Mouse (Mus musculus): ENCODE results near the gene S100a4. TPM values are rescaled to one million over a fixed set of nuclear protein-coding genes. Genes with fewer than 3 reads are reported as not detected.

The S100a4 gene
- polyA plus RNA-seq, 1 experiment from 2014 or later, result 6.0 TPM

DNA sequence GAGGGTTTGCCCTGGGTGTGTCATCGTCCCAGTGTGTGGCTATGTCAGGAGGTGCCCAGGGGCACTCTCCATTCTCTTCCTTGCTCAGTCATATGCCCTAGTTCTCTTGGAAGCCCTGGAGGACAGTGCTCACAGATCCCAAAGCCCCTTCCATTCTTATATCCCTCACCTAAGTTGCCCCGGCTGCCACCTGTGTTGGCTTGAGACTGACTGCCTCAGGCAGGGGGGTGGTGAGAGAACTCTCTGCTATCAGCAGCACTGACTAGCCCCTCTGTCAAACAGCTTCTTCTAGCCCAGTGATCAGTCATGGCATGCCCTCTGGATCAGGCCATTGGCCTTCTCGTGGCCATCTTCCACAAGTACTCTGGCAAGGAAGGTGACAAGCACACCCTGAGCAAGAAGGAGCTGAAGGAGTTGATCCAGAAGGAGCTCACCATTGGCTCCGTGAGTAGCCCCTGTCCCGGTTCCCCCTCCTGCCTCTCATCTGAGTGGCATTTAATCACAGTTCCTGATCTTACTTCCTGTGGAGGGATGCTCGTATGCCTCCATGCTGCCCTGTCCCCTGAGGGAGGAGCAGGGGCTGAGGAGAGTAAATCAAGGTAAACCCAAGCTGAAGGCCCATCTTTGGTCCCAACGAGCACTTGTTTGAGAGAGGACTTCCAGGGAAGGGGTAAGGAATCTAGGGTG lies 10.0 kb downstream of the S100a4 start:
- ATAC-seq (ENCODE audit: borderline replicate concordance, extremely low read depth, low FRiP score, low TSS enrichment), result no peak
- Histone ChIP-seq H3K27me3 (no peaks in the 10 kb centered on the region), H3K9me3 (no peaks in the 10 kb centered on the region), H3K4me3 (peak overlapping the region; percentile 33), H3K27ac (no peak overlapping the region), H3K4me1 (peaks cover 20% of the 10 kb centered on the region), H3K36me3 (no peaks in the 10 kb centered on the region), H3K4me2 (peak overlapping the region; percentile 77), H3K9ac (no peak overlapping the region)
- WGBS, result 58% methylated on average over 7 of the region's 7 CpGs

DNA sequence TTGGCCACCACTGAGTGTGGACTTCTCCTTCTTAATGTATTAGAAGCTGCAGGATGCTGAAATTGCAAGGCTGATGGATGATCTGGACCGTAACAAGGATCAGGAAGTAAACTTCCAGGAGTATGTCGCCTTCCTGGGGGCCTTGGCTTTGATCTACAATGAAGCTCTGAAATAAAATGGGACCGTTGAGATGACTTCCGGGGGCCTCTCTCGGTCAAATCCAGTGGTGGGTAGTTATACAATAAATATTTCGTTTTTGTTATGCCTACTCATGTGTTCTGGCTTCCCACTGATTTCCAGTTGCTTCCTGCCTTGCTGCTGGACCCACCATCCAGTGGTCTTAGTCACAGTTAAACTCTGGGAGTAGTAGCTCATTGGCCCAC lies 10.6 kb downstream of the S100a4 start:
- 83% methylated on average over 6 of the region's 6 CpGs for WGBS
- Histone ChIP-seq H3K27me3 (no peaks in the 10 kb centered on the region), H3K36me3 (no peaks in the 10 kb centered on the region), H3K4me1 (peaks cover 20% of the 10 kb centered on the region), H3K4me3 (no peak overlapping the region), H3K9ac (no peak overlapping the region), H3K27ac (0 out of 2 replicates have a peak overlapping the region, but pooled peaks have one; percentile 51), H3K9me3 (no peaks in the 10 kb centered on the region), H3K4me2 (peak overlapping the region; percentile 77)
- ATAC-seq (ENCODE audit: borderline replicate concordance, extremely low read depth, low FRiP score, low TSS enrichment), result no peak

GRCm38 (mm10) chr3:90614611-90615251 lies 11.2 kb downstream of the S100a4 start:
- Histone ChIP-seq H3K4me1 (peaks cover 20% of the 10 kb centered on the region), H3K4me2 (peak overlapping the region; percentile 77), H3K36me3 (no peaks in the 10 kb centered on the region), H3K4me3 (no peak overlapping the region), H3K9ac (no peak overlapping the region), H3K27me3 (no peaks in the 10 kb centered on the region), H3K9me3 (no peaks in the 10 kb centered on the region), H3K27ac (peak overlapping the region; percentile 51)
- WGBS, result 61% methylated on average over 11 of the region's 11 CpGs
- ATAC-seq (ENCODE audit: borderline replicate concordance, extremely low read depth, low FRiP score, low TSS enrichment), result 0 out of 2 replicates have a peak, but pooled peaks have one; percentile 17

GRCm38 (mm10) chr3:90615415-90615814 lies 11.8 kb downstream of the S100a4 start:
- no peaks in the 10 kb centered on the region for H3K27me3 ChIP-seq
- H3K27ac ChIP-seq, result peak overlapping the region; percentile 51
- H3K9me3 ChIP-seq, result no peaks in the 10 kb centered on the region
- no peak overlapping the region for H3K9ac ChIP-seq
- H3K36me3 ChIP-seq, result no peaks in the 10 kb centered on the region
- ATAC-seq (ENCODE audit: borderline replicate concordance, extremely low read depth, low FRiP score, low TSS enrichment), result peak; percentile 77
- H3K4me2 ChIP-seq, result peak overlapping the region; percentile 77
- WGBS, result 7% methylated on average over 7 of the region's 7 CpGs
- no peak overlapping the region for H3K4me3 ChIP-seq
- peaks cover 20% of the 10 kb centered on the region for H3K4me1 ChIP-seq

DNA sequence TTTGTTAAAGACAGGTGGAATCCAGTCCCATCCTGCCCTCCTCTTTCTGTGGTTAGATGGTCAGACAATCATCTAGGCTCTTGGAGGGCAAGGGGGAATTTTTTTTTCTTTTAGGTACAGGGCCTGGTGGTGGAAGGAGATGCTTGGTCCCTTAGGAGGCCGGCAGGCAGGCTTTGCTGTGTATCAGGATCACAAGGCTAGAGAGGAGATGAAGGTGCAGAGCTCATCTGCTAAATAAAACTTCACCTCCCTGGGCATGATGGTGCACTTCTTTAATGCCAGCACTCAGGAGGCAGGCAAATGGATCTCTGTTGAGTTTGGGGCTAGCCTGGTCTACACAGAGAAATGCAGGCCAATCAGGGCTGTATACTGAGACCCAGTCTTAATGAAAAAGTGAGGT lies 12.3 kb downstream of the S100a4 start:
- H3K4me3 ChIP-seq, result no peak overlapping the region
- no peak overlapping the region; the same call in 1 of the 2 replicates for H3K4me2 ChIP-seq
- H3K36me3 ChIP-seq, result no peaks in the 10 kb centered on the region
- peak overlapping the region; percentile 48; the same call in 1 of the 2 replicates for H3K27ac ChIP-seq
- no peak overlapping the region for H3K9ac ChIP-seq
- H3K4me1 ChIP-seq, result peaks cover 20% of the 10 kb centered on the region
- WGBS, result 50% methylated on average over 1 of the region's 1 CpGs
- no peaks in the 10 kb centered on the region for H3K27me3 ChIP-seq
- no peaks in the 10 kb centered on the region for H3K9me3 ChIP-seq
- no peak for ATAC-seq (ENCODE audit: borderline replicate concordance, extremely low read depth, low FRiP score, low TSS enrichment)

- no peak overlapping the region for H3K4me2 ChIP-seq
- 24% methylated on average over 1 of the region's 1 CpGs for WGBS
- H3K36me3 ChIP-seq, result no peaks in the 10 kb centered on the region
- H3K9ac ChIP-seq, result no peak overlapping the region
- no peak for ATAC-seq (ENCODE audit: borderline replicate concordance, extremely low read depth, low FRiP score, low TSS enrichment)
- H3K4me1 ChIP-seq, result peaks cover 20% of the 10 kb centered on the region
- no peak overlapping the region for H3K4me3 ChIP-seq
- no peaks in the 10 kb centered on the region for H3K9me3 ChIP-seq
- no peaks in the 10 kb centered on the region for H3K27me3 ChIP-seq
- no peak overlapping the region for H3K27ac ChIP-seq
These were observed 14.0 kb downstream of the S100a4 start for GRCm38 (mm10) chr3:90617586-90617985.

GRCm38 (mm10) chr3:90621552-90621951 lies 18.0 kb downstream of the S100a4 start:
- Histone ChIP-seq H3K4me1 (peaks cover 17% of the 10 kb centered on the region), H3K4me2 (no peak overlapping the region), H3K9me3 (no peaks in the 10 kb centered on the region), H3K4me3 (no peak overlapping the region), H3K36me3 (no peaks in the 10 kb centered on the region), H3K9ac (no peak overlapping the region), H3K27ac (no peak overlapping the region), H3K27me3 (no peaks in the 10 kb centered on the region)
- ATAC-seq (ENCODE audit: borderline replicate concordance, extremely low read depth, low FRiP score, low TSS enrichment), result no peak
- 30% methylated on average over 7 of the region's 7 CpGs for WGBS

DNA sequence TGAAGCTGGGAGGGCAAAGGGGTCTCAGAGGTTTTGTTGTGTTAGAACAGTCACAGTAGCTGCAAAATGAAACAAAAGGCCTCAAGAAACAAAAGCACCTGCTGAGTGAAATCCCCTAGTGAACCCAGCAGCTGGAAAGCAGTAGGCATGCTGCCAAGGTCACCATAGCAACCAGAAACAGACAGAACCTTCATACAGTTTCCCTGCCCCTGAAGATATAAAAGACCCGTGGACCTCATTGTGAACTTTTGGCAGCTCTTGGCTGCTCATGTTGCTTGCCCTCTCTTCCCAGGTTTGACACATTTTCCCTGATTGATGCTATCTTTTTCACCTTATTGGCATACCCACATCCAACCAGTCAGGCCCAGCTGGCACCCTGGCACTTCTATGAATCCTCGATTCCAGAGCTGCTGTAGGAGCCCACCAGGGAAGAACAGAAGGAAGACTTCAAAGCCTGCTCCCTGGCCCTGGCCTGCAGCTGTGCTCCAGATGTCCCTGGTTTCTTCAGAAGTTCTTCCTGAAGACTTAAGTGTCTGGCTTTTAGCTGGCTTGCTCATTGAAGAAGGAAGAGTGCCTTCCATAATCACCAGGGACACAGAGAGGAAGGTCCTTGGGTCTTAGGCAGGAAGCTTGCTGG lies 20.0 kb downstream of the S100a4 start:
- Histone ChIP-seq H3K9ac (no peak overlapping the region), H3K4me1 (peaks cover 17% of the 10 kb centered on the region), H3K4me2 (no peak overlapping the region), H3K9me3 (no peaks in the 10 kb centered on the region), H3K36me3 (no peaks in the 10 kb centered on the region), H3K4me3 (no peak overlapping the region), H3K27me3 (no peaks in the 10 kb centered on the region), H3K27ac (peak overlapping the region; percentile 53)
- 18% methylated on average over 2 of the region's 2 CpGs for WGBS
- peak; percentile 46; the same call in 1 of the 2 replicates for ATAC-seq (ENCODE audit: borderline replicate concordance, extremely low read depth, low FRiP score, low TSS enrichment)

- Histone ChIP-seq H3K9me3 (no peaks in the 10 kb centered on the region), H3K27ac (peak overlapping the region; percentile 83), H3K4me3 (no peak overlapping the region), H3K36me3 (no peaks in the 10 kb centered on the region), H3K4me1 (peaks cover 17% of the 10 kb centered on the region), H3K4me2 (no peak overlapping the region), H3K9ac (no peak overlapping the region), H3K27me3 (no peaks in the 10 kb centered on the region)
- no peak for ATAC-seq (ENCODE audit: borderline replicate concordance, extremely low read depth, low FRiP score, low TSS enrichment)
- whole genome bisulfite sequencing, result 70% methylated on average over 5 of the region's 5 CpGs
These were observed 21.9 kb downstream of the S100a4 start for GRCm38 (mm10) chr3:90625496-90625895.

GRCm38 (mm10) chr3:90626266-90627021 lies 22.9 kb downstream of the S100a4 start:
- Histone ChIP-seq H3K27me3 (no peaks in the 10 kb centered on the region), H3K9ac (no peak overlapping the region), H3K4me2 (no peak overlapping the region), H3K9me3 (no peaks in the 10 kb centered on the region), H3K27ac (peak overlapping the region; percentile 83), H3K4me3 (no peak overlapping the region), H3K4me1 (peaks cover 17% of the 10 kb centered on the region), H3K36me3 (no peaks in the 10 kb centered on the region)
- WGBS, result 36% methylated on average over 9 of the region's 9 CpGs
- peak; percentile 19; the same call in 1 of the 2 replicates for ATAC-seq (ENCODE audit: borderline replicate concordance, extremely low read depth, low FRiP score, low TSS enrichment)

DNA sequence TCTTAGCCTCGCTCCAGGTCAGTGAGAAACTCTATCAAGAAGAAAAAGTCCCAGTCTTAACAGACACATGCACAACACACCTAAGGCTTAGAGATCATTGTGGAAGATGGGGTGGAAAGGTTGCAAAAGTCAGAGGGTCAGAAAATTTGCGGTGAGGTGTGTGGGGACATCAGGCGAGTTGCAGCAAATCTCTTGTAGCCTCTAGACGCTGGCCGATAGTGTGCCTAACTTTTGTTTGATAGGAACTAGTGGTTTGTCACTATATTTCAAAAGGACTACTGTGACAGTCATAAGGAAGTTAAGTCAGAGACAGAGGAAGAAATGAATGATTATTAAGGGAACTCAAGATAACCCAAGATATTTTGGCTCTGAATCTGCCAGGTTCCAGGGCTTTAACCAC lies 23.8 kb downstream of the S100a4 start:
- ATAC-seq (ENCODE audit: borderline replicate concordance, extremely low read depth, low FRiP score, low TSS enrichment), result no peak
- H3K27ac ChIP-seq, result peak overlapping the region; percentile 80
- no peak overlapping the region for H3K4me3 ChIP-seq

More for the DNA sequence above, 23.8 kb downstream of the S100a4 start:
- no peaks in the 10 kb centered on the region for H3K27me3 ChIP-seq
- WGBS, result 81% methylated on average over 5 of the region's 5 CpGs
- H3K36me3 ChIP-seq, result no peaks in the 10 kb centered on the region
- no peaks in the 10 kb centered on the region for H3K9me3 ChIP-seq
- H3K4me2 ChIP-seq, result no peak overlapping the region
- no peak overlapping the region for H3K9ac ChIP-seq
- peaks cover 17% of the 10 kb centered on the region for H3K4me1 ChIP-seq

Measured in lung, embryonic 15.5 days (tissue).